Mouse (Mus musculus) cerebellum, adult (tissue): ENCODE measurements at regions not wholly inside any gene's neighbourhood (a gene's known extent, or its start where the extent isn't known, plus 50 kb on each side); places are given as distances from the start of the nearest gene placed in this dataset.

Experiments
- ATAC-seq: cut with Nextera tagmentation; 2 replicates; pipeline ENCODE4 v1.9.2; 2017; ENCODE audit warnings: mild to moderate bottlenecking, moderate library complexity, mixed read lengths; ENCODE audit not compliant: insufficient number of reproducible peaks, low FRiP score, low TSS enrichment

DNA sequence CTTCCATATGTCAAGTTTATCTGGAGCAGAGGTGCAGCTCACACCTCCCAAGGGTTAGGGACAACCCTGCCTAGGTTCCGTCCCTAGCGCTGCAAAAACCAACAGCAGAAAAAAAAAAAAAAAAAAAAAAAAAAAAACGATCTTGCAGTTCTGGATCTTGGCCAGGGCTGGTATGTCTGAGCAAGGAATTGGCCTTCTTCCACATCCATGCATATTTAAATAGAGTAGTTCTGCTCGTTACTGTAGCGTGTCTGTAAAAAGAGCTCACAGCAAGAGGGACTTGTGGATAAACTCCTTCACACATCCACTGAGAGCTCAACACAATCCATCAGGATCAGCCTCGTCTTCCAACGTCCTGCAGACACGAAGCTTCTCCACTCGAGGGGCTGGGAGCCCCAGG is 639.4 kb upstream of the Adam5 start:
- no peak for ATAC-seq

DNA sequence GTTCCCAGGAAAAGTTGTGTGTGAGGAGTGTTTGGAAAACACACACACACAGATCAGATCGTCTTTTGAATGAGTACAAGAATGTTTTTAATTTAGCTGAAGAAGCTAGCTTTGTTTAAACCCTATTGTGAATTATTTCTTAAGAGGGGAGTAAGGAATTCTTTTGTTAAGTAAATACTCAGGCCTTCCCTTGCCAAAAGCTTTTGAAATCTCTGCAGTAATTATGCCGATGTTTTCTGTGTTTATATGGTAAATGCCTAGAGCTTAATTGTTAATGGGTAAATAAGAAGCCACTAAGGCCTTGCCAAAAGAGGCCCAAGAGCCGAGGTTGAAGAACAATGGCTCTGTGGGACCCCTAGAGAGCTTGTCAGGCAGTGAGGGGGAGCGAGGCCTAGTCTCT is 638.3 kb upstream of the Adam5 start:
- no peak for ATAC-seq

DNA sequence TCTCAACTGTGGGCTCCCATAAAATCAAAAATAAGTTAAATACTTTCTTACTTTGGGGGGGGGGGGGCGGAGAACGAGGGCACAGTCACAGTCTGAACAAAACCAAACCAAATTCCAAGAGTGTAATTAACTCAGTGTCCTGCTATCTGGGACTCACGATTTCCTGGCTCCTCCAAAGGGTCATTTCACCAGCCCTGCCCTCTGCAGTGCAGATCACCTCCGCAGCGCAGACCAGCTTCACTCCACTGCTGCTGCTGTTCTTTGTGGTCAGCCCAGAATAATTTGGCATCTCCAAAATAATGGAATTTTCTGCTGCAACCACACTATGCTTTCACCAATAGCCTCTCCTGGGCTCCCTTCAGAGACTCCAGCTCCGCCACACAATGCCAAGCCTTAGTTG is 631.5 kb upstream of the Adam5 start:
- no peak for ATAC-seq

DNA sequence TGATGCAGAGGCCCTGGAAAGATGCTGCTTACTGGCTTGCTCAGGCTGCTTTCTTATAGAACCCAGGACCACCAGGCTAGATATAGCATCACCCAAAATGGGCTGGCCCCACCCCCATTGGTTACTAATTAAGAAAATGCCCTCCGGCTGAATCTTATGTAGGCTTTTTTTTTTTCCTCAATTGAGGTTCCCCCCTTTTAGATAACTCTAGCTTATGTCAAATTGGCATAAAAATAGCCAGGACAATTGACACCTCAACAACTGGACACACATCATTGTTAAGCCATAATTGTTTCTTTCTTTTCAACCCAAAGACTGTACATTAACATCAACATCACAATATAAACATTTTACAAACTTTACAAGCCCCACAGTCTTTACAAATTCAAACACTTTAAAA is 630.8 kb upstream of the Adam5 start:
- ATAC-seq: no peak

DNA sequence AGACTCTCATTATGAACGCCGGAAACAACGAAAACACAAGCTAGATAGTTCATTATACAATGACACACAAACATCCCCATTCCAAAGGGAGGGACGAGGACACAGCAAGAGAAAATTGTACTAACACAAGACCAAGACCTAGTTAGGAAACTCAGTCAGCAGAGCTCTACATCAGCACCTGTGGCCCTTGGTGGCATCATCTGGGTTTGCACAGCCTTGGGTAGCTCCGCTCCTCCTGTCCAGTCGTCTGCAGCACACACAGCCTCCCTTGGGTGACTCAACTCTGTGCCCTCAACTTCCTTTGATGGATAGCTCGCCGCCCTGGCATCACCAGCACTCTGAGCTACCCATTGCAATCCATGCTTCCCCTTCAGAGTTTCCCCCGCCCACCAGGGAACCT is 629.7 kb upstream of the Adam5 start:
- ATAC-seq: no peak

DNA sequence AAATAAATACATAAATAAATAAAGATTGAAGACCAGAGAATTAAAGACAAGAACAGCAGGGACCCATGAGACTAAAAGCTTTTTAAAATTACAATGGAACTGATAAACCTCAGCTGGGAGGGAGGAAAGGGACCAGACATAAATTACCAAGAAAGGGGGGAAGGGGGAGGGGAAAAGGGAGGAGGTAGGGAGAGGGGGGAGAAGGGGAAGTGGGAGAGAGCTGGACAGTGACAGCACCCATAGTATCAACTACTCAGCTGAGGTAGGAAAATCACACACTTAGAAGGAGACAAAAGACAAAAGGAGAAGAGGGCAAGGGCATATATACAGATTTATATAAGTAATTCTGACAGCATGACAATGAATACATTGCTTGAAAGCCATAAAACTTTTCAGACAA is 626.4 kb upstream of the Adam5 start:
- no peak for ATAC-seq

DNA sequence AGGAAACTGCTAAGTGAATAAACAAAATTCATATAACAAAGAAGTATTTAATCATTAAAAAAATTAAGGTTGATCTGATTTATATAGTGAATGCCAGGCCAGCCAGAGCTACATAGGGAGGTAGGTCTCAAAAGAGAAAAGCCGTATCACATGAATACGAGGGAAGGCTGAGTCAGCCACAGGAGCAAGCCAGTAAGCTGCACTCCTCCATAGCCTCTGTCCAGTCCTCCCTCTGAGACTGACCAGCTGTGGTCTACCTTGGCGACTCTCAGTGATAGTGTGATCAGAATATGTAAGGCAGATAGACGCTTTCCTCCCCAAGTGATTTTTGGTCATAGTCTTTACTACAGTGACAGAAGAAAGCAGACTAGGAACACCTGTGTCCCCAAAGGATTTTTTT is 625.4 kb upstream of the Adam5 start:
- ATAC-seq: no peak

DNA sequence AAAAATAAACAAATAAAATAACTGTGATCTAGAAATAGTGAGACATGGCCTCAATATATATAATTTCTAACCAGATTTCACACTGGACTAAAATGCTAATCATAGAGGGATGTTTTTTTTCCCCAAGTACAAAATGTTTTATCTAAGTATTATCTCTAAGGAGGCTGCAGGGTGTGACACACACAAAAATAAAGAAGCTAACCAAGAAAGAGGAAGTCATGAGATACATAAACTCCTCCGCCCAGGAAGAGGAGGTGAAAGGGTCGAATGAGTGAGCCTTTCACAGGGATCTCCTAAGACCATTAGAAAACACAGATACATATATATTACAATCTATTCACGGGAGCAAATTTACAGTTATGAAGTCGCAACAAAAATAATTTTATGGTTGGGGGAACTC is 623.7 kb upstream of the Adam5 start:
- no peak for ATAC-seq

DNA sequence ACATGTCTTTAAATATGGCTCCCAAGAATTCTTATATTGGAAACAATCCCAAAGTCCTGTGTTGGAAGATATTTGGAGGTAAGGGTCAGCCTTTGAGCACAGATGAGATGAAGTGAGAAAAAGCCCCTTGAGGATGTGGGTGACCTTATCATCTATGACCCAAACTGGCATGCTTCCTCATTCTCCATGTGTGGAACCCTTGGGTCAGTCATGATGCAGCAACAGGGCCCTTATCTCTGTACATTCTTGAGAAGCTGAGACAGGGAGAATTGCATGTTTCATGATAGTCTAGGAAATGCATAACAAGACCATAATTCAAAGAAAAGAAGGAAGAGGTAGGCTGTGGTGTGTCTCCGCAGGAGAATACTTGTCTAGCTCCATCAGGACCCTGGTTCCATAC is 621.8 kb upstream of the Adam5 start:
- ATAC-seq: no peak

DNA sequence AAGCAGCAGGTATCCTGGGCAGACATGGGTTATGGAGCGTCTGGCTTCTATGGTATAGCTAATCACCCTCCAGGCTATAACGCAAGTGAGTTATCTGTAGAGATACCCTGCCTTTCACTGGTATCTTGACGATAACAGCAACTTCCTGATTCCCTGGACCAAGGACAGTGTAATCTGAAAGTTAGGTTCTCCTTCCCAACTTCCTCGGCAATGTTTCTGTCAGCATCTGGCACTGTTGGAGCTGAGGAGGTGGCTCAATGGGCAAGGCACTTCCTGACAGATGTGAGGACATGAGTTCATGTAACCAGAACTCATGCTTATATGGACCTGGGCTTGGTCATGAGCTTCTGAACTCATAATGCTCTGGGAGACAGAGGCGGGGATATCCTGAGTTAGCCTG is 620.9 kb upstream of the Adam5 start:
- ATAC-seq: no peak

DNA sequence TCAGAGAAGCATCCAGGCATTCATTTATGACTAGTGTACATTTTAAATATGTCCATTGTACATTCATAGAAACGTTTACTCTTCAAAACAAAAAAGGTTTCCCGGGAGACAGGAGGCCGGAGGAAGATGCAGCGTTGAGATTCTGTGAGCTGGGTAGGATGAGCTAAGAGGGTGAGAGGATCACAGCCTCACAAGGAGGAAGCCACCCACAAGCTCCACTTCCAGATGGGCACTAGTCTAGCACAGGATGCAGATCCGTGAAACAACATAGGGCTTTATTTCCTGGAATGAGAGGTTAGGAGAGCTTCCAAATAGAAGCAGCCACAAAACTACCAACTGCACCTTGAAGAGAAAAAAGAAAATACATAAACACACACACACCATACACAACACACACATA is 619.4 kb upstream of the Adam5 start:
- no peak for ATAC-seq

DNA sequence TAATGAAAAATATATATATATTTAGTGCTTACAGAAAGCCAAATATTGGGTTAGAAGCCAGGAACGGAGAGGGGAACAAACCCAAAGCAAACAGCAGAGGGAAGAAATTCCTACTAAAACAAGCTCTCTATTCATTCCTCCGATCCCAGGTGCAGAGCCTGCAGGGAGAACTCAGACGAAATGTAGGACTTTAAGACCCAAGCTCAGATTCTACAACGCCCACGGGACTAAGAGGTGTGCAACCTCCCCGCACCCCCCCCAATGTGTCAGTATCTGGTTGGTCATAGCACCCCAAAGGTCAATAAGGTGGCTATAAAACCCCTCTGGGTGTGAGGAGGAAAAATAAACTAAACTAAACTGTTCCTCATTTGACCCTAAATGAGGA is 616.9 kb upstream of the Adam5 start:
- no peak for ATAC-seq

DNA sequence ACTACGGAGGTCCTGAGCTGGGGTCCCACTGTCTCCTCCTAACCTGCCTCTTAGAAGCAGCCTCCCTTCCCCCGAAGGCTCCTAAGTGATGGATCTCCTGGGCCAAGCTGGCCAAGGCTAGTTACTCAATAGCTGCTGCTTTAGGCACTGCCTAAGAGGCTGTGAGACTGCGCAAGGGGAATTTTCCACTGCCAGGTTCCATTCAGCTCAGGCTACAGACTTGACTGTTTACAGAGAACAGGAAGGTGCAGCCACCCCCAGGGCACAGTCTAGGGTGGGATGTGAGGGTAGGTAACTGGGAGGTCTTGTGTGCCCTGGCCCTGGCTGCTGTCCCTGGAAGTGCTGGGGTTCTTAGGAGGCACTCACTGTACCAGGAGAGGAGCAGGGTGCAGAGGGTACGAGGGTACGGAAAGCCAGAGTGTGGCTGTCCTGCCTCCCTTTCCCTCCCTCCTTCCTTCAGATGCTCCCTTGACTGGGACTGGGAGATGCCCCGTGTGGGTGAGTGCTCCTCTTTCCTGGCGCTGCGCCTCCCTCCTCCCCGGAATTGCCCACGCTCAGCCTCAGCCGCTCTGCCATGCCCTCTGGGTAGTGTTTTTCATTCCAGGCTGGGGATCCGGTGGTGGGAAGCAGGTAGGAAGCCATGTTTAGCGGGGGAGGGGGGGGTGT is 616.4 kb upstream of the Adam5 start:
- ATAC-seq: peak; percentile 79

DNA sequence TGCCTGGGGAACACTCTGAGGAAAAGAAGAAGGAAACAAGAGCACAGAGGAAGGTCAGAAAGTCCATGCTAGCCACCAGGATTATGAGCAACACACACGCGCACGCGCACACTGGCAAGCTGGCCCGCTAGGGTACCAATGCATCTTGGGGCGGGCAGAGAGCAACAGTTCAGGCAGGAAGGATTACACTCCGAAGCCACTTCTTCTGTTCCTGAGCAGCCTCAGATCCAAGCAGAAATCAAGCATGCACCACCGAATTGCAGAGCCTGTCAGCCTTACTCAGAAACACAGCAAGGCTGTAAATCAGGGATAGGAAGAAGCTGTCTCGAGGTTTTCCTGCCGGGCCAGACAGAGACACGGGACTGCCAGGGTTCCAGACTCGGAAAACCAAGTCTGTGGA is 615.8 kb upstream of the Adam5 start:
- ATAC-seq: peak; percentile 2; the same call in 1 of the 2 replicates

DNA sequence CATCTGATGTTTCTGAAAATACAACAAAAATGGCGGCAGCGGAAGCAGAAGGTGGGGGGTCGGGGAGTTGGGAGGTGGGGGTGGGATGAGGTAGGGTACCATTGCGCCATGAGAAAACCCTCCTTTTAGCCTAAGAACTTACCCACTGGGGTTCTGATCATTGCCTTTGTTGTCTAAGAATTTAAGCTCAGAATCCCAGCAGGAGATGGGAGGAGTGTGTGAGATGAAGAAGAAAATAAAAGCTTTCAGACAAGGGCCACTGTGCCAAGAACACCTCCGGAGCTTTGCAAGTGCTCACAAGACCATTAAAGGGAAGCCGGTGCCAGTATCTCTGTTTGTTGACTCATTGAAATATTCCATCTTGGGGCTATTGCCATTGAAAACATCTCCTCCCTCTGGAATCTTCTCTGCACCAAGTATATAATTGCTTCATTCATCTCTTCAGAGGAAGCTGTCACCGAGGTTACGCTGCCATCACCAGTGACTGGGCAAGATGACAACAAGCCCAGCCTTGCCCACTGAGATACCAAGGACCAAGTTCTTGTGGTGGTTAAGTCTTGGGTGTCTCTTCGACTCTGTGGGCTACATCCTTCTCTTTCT is 614.0 kb upstream of the Adam5 start:
- ATAC-seq: no peak

DNA sequence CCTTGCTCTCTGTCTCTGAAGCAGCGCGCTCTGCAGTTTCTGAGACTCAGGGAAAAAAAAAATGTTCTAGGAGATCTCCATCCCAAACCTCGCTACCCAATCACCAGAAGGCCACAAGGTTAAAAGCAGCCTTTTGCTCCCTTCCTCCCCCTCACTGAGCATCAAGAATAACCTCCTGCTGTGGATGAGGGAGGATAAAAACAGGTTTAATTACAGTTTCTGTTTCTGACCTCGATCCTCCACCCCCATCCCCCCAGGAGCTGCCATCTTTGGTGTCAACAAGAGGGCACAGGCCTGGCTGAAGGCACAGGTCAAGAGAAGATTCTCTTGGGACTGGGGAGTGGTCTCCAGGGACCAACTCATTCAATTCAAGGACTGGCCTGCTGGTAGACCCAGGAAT is 613.0 kb upstream of the Adam5 start:
- ATAC-seq: no peak

DNA sequence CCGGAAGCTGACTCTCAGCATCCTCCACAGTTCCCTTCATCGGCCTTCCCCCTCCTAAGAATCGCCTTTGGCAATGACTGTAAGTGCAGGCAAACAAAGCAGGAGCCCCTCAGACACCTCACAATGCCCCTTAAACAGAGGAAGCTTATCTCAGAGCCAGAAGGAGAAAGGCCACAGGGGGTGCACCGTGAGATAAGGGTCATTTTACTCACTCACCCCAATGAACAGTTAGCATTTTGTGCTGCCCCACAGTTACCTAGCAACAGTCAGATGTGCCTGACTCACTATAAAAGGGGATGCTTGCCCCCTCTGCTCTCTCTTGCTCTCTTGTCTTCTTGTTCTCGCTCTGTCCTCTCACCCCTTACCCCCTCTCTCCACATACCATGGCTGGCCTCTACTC is 606.4 kb upstream of the Adam5 start:
- no peak for ATAC-seq

DNA sequence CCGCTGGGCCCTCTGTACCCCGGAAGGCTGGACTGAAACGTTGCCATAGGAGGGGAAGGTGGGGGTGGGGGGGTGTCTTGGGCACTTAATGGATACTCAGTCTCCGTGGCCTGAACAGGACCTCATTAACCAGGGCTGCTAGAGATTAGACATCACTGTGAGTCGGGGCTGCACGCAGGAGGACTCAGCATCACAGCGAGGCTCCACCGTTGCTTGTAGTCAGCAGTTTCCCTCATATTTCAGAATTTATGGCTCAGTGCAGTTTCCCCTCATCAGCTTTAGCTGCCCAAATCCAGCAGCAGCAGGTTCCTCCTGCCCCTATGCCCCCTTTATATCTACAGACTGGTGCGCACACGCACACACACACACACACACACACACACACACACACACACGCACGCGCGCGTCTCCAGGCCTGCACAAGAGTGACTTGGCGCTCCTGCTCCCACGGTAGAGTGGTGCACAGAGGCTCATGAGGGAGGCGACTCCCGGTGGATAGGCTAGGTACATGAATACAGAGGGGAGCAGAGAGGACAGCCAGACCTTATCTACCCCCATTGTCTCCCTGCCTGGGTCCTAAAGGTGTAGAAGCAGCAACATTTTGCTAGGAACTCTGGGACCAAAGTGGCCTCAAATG is 605.8 kb upstream of the Adam5 start:
- ATAC-seq: no peak

DNA sequence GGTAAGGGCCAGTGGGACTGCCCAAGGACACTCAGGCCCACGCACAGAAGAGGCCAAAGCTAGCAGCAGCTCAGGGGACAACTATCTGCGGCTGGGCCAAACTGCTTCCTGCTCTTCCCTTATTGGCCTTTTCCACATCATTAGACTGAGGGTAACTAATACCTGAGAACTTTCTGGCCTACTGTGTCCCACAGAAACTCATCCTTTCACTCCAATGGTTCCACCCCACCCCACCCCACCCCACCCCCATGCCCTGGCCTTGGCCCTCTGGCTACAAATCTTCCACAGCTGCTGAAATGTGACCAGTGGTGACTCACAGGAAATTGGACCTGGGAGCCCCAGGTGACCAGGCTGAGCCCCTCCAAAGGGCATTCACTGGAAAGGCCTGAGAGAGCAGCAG is 604.6 kb upstream of the Adam5 start:
- no peak for ATAC-seq

DNA sequence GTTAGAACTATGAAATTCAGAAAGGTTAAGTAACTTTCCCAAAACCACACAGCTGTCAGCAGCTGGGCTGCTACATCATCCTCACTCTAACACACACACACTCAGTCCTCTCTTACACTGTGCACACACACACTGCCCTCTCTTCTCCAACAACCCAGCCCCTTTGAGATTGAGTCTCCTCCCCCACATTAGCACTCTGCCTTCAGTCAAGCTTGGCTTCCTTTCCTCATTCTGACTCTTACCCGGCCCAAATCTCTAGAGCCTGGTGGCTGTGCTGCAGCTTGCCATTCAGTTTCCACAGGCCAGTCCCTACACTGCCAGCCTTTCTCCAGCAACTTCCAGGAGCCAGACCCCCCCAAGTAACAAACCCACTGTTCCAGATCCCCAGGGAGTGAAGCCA is 602.0 kb upstream of the Adam5 start:
- no peak for ATAC-seq

DNA sequence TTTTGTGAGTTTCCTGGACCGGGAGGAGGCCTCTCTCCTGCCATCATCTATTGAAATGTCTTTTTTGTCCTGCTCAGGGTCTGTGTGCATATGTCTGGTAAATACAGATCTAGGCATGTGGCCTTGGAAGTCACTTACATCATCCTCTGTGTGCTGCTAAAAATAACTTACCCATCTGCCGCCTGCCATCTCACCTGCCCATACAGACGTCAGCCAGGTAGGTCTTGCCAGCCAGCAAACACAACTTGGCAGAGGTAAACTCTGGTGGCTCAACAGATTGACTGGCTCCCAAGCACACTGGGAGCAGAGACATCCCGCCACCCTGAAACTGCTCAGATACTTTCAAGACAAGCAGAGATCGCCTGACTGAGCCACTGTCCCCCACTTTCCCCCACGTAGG is 597.3 kb upstream of the Adam5 start:
- peak; percentile 92 for ATAC-seq

DNA sequence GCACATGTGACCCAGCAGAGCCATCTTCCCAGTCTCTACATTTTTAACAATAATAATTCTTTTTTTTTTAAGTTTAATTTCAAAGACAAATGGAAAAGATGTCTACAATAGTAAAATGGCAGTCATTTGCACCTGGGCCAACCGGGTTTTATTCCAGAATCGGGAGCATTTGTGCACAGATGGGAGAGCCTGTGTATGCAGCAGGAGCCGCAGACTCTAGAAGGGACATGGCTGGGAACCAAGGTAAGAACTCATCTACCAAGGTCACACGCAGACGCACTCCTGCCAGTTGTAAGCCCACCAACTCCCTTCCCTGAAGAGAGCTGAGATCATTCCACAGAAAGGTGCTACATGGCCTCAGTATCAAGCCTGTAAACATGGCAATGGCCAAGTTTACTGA is 586.4 kb upstream of the Adam5 start:
- no peak for ATAC-seq
